Mouse (Mus musculus): ENCODE data around the gene Hspb8. TPM values are rescaled to one million over a fixed set of nuclear protein-coding genes. Genes with fewer than 3 reads are reported as not detected.

Gene Hspb8
- total and polyA plus RNA-seq, 3 experiments: not detected

GRCm38 (mm10) chr5:116409689-116410590, 12.7 kb downstream of the Hspb8 start:
- Histone ChIP-seq H3K36me3 (ENCODE audit: control insufficient read depth in 1 of 2, insufficient read depth in 2 of 2, low read length in 2 of 2) (no peaks in the 10 kb centered on the region), H3K79me2 (ENCODE audit: control insufficient read depth, insufficient read depth, low read length, poor library complexity) (no peaks in the 10 kb centered on the region), H3K9ac (ENCODE audit: control insufficient read depth, low read depth, low read length, poor library complexity, severe bottlenecking) (no peak overlapping the region), H3K27me3 (ENCODE audit: control insufficient read depth in 1 of 2, insufficient read depth in 2 of 2, low read length in 2 of 2) (no peaks in the 10 kb centered on the region), H3K4me1 (ENCODE audit: control insufficient read depth in 1 of 2, insufficient read depth in 2 of 2, low read length in 2 of 2) (no peaks in the 10 kb centered on the region), H3K4me3 (ENCODE audit: control insufficient read depth in 1 of 2, insufficient read depth in 1 of 2, low read depth in 2 of 2, low read length in 2 of 2) (no peak overlapping the region), H3K9me3 (replicated peaks; ENCODE audit: insufficient read depth, low read length) (no peaks in the 10 kb centered on the region), H3K27ac (ENCODE audit: control insufficient read depth, low read depth, low read length) (no peak overlapping the region)
- TF ChIP-seq POLR2AphosphoS5 (IDR thresholded peaks at IDR 0.05; ENCODE audit: borderline replicate concordance, low read depth, low read length) (no peak), HCFC1 (IDR thresholded peaks at IDR 0.05; ENCODE audit: low read depth, low read length) (no peak), MAX (IDR thresholded peaks at IDR 0.05; ENCODE audit: low read length) (no peak), MAFK (IDR thresholded peaks at IDR 0.05; ENCODE audit: borderline replicate concordance, low read depth, low read length) (no peak), USF2 (IDR thresholded peaks at IDR 0.05; ENCODE audit: borderline replicate concordance in 1 of 2, insufficient read depth in 1 of 2, low read depth in 1 of 2, low read length in 2 of 2) (no peak)
- no peak for DNase-seq (ENCODE audit: low read depth, low spot score)

- no peaks in the 10 kb centered on the region for H3K4me1 ChIP-seq (ENCODE audit: control insufficient read depth in 1 of 2, insufficient read depth in 2 of 2, low read length in 2 of 2)
- no peak overlapping the region for H3K4me3 ChIP-seq (ENCODE audit: control insufficient read depth in 1 of 2, insufficient read depth in 1 of 2, low read depth in 2 of 2, low read length in 2 of 2)
- no peak overlapping the region for H3K9ac ChIP-seq (ENCODE audit: control insufficient read depth, low read depth, low read length, poor library complexity, severe bottlenecking)
- DNase-seq (ENCODE audit: low read depth, low spot score): no peak
- H3K27me3 ChIP-seq (ENCODE audit: control insufficient read depth in 1 of 2, insufficient read depth in 2 of 2, low read length in 2 of 2): no peaks in the 10 kb centered on the region
- H3K27ac ChIP-seq (ENCODE audit: control insufficient read depth, low read depth, low read length): no peak overlapping the region
- no peaks in the 10 kb centered on the region for H3K36me3 ChIP-seq (ENCODE audit: control insufficient read depth in 1 of 2, insufficient read depth in 2 of 2, low read length in 2 of 2)
- no peaks in the 10 kb centered on the region for H3K9me3 ChIP-seq (replicated peaks; ENCODE audit: insufficient read depth, low read length)
- no peak for TF ChIP-seq MYB (IDR thresholded peaks at IDR 0.05; ENCODE audit: low read depth, low read length)
- TF ChIP-seq BHLHE40 (IDR thresholded peaks at IDR 0.05; ENCODE audit: borderline replicate concordance, low read depth, low read length): no peak
- TF ChIP-seq MAX (IDR thresholded peaks at IDR 0.05; ENCODE audit: low read length): no peak
- no peak for TF ChIP-seq TBP (IDR thresholded peaks at IDR 0.05; ENCODE audit: low read depth, low read length)
- no peak for TF ChIP-seq TAL1 (IDR thresholded peaks at IDR 0.05; ENCODE audit: low read length)
- no peak for TF ChIP-seq POLR2AphosphoS2 (IDR thresholded peaks at IDR 0.05; ENCODE audit: low read length)
- no peaks in the 10 kb centered on the region for H3K79me2 ChIP-seq (ENCODE audit: control insufficient read depth, insufficient read depth, low read length, poor library complexity)
These were observed 13.7 kb downstream of the Hspb8 start for GRCm38 (mm10) chr5:116408965-116409364.

GRCm38 (mm10) chr5:116407936-116408335, 14.7 kb downstream of the Hspb8 start:
- Histone ChIP-seq H3K9me3 (replicated peaks; ENCODE audit: insufficient read depth, low read length) (no peaks in the 10 kb centered on the region), H3K79me2 (ENCODE audit: control insufficient read depth, insufficient read depth, low read length, poor library complexity) (no peaks in the 10 kb centered on the region), H3K27me3 (ENCODE audit: control insufficient read depth in 1 of 2, insufficient read depth in 2 of 2, low read length in 2 of 2) (no peaks in the 10 kb centered on the region), H3K4me1 (ENCODE audit: control insufficient read depth in 1 of 2, insufficient read depth in 2 of 2, low read length in 2 of 2) (no peaks in the 10 kb centered on the region), H3K4me3 (ENCODE audit: control insufficient read depth in 1 of 2, insufficient read depth in 1 of 2, low read depth in 2 of 2, low read length in 2 of 2) (no peak overlapping the region), H3K27ac (ENCODE audit: control insufficient read depth, low read depth, low read length) (no peak overlapping the region), H3K9ac (ENCODE audit: control insufficient read depth, low read depth, low read length, poor library complexity, severe bottlenecking) (no peak overlapping the region), H3K36me3 (ENCODE audit: control insufficient read depth in 1 of 2, insufficient read depth in 2 of 2, low read length in 2 of 2) (no peaks in the 10 kb centered on the region)
- no peak for TF ChIP-seq NRF1 (IDR thresholded peaks at IDR 0.05; ENCODE audit: insufficient read depth, low read depth, low read length, poor library complexity, severe bottlenecking)
- no peak for TF ChIP-seq USF1 (IDR thresholded peaks at IDR 0.05; ENCODE audit: low read depth, low read length)
- TF ChIP-seq POLR2A (IDR thresholded peaks at IDR 0.05; ENCODE audit: control insufficient read depth in 1 of 2, insufficient read depth in 1 of 2, low read depth in 1 of 2, low read length in 2 of 2, poor library complexity in 1 of 2): no peak
- no peak for DNase-seq (ENCODE audit: low read depth, low spot score)

Measured in MEL (cell line).